In genomic region chr17:26414184-26414522, GRCm38 (mm10) we compare ENCODE assay signal across 8 mouse cellular contexts. TPM values are rescaled to one million over a fixed set of nuclear protein-coding genes. Genes with fewer than 3 reads are reported as not detected.
DNase-seq lines count a peak whose midpoint lies in the region; ATAC-seq and TF ChIP-seq lines count a peak whose summit lies in the region.

No protein-coding gene starts in this region.

- H3K4me3 ChIP-seq in liver, adult 2 months (ENCODE audit: insufficient read depth, low read depth, low read length): peak overlapping the region; percentile 50
- H3K4me3 ChIP-seq in embryonic facial prominence, embryonic 14.5 days (ENCODE audit: low read depth, low read length): peak overlapping the region; percentile 73
- peak overlapping the region; percentile 85 for H3K4me3 ChIP-seq in intestine, embryonic 15.5 days (replicated peaks)

- no peak for TF ChIP-seq CTCF in liver, adult 2 months (IDR thresholded peaks at IDR 0.05; ENCODE audit: low read depth, low read length)

- no peak for ATAC-seq in embryonic facial prominence, embryonic 14.5 days (ENCODE audit: low read depth)
- no peak for ATAC-seq in intestine, embryonic 15.5 days

- no peaks in the 10 kb centered on the region; the same call in 1 of the 2 replicates for H3K79me2 ChIP-seq in liver, adult 2 months (ENCODE audit: control insufficient read depth, insufficient read depth, low read length)

- no peak for TF ChIP-seq POLR2A in liver, adult 2 months (IDR thresholded peaks at IDR 0.05; ENCODE audit: extremely low read depth, insufficient read depth, low read length)

- peak overlapping the region; percentile 88 for H3K4me2 ChIP-seq in embryonic facial prominence, embryonic 14.5 days (ENCODE audit: low read depth, low read length)
- peak overlapping the region; percentile 89 for H3K4me2 ChIP-seq in intestine, embryonic 15.5 days (replicated peaks)

- DNase-seq in liver, adult 2 months (ENCODE audit: extremely low read depth, low read depth, low spot score): no peak
- DNase-seq in liver: no peak
- no peak for DNase-seq in embryonic facial prominence, embryonic 14.5 days (ENCODE audit: low spot score)
- DNase-seq in naive thymus-derived CD4-positive, alpha-beta T cell, adult 2 months (ENCODE audit: low read depth): peak; percentile 13
- DNase-seq in embryo, embryonic 10 days (ENCODE audit: low spot score): no peak
- DNase-seq in left cerebral cortex, adult 18-20 months (ENCODE audit: low spot score in 2 of 2): no peak
- DNase-seq in kidney, postnatal 14 days: no peak

- no peak overlapping the region for H3K27ac ChIP-seq in liver, adult 2 months (replicated peaks; ENCODE audit: insufficient read depth, low read depth, low read length)
- H3K27ac ChIP-seq in embryonic facial prominence, embryonic 14.5 days (replicated peaks; ENCODE audit: low read depth, low read length): no peak overlapping the region
- H3K27ac ChIP-seq in intestine, embryonic 15.5 days: no peak overlapping the region

- H3K36me3 ChIP-seq in liver, adult 2 months (ENCODE audit: control insufficient read depth, insufficient read depth, low read length): no peaks in the 10 kb centered on the region
- no peaks in the 10 kb centered on the region for H3K36me3 ChIP-seq in embryonic facial prominence, embryonic 14.5 days (ENCODE audit: control insufficient read depth, insufficient read depth, low read length)
- no peaks in the 10 kb centered on the region for H3K36me3 ChIP-seq in intestine, embryonic 15.5 days

- H3K4me1 ChIP-seq in liver, adult 2 months (ENCODE audit: control insufficient read depth, insufficient read depth, low read length): peaks cover 5% of the 10 kb centered on the region; the same call in 1 of the 2 replicates
- no peaks in the 10 kb centered on the region for H3K4me1 ChIP-seq in embryonic facial prominence, embryonic 14.5 days (ENCODE audit: control insufficient read depth, insufficient read depth, low read length)
- H3K4me1 ChIP-seq in intestine, embryonic 15.5 days (replicated peaks): peaks cover 19% of the 10 kb centered on the region; the same call in 1 of the 2 replicates

- H3K9ac ChIP-seq in liver, adult 2 months (ENCODE audit: low read depth, low read length): peak overlapping the region; percentile 13; the same call in 1 of the 2 replicates
- peak overlapping the region; percentile 70 for H3K9ac ChIP-seq in embryonic facial prominence, embryonic 14.5 days (ENCODE audit: low read depth, low read length)
- peak overlapping the region; percentile 87 for H3K9ac ChIP-seq in intestine, embryonic 15.5 days

- H3K9me3 ChIP-seq in embryonic facial prominence, embryonic 14.5 days (ENCODE audit: control insufficient read depth, low read length): no peaks in the 10 kb centered on the region
- H3K9me3 ChIP-seq in intestine, embryonic 15.5 days: no peaks in the 10 kb centered on the region

- 38% methylated on average over 5 of the region's 5 CpGs for WGBS in liver, adult 2 months
- 24% methylated on average over 5 of the region's 5 CpGs for WGBS in embryonic facial prominence, embryonic 14.5 days
- 9% methylated on average over 5 of the region's 5 CpGs for WGBS in intestine, embryonic 15.5 days

- H3K27me3 ChIP-seq in liver, adult 2 months (ENCODE audit: control insufficient read depth, insufficient read depth, low read length): no peaks in the 10 kb centered on the region
- peaks cover 35% of the 10 kb centered on the region for H3K27me3 ChIP-seq in embryonic facial prominence, embryonic 14.5 days (replicated peaks; ENCODE audit: control insufficient read depth, insufficient read depth, low read length)
- 0 out of 2 replicates have a peak, but pooled peaks cover 3% of the 10 kb centered on the region for H3K27me3 ChIP-seq in intestine, embryonic 15.5 days (replicated peaks)

RNA-seq across cellular contexts. Expression of gene Neurl1b, which starts 0.5 kb away (rescaled TPM):
- 0.46 and 1.8 TPM in 2 replicates for total RNA-seq in liver, adult 2 months (2014; rRNA removed)
- polyA plus RNA-seq in liver, adult 2 months (2012; rRNA removed): 0.57 and 0.83 TPM in 2 replicates
- polyA plus RNA-seq in embryonic facial prominence, embryonic 14.5 days (2014; fragmentation: Nextera tagmentation; extraction: Ambion mirVana): 0.85 and 1.0 TPM in 2 replicates
- 1.8 and 2.2 TPM in 2 replicates for polyA plus RNA-seq in intestine, embryonic 15.5 days (2015; fragmentation: Nextera tagmentation; extraction: Ambion mirVana)
- 10 to 100 TPM; 75.1 to 77.0 TPM for total RNA-seq in left cerebral cortex, adult 18-20 months (2021)

Comparison
In these comparisons a context has a peak if more than half of its experiments do, and no peak if none do; other contexts are left out.
1. H3K9ac ChIP-seq: peak in every context shown above with its lines; median percentile 87 in intestine, embryonic 15.5 days; 70 in embryonic facial prominence, embryonic 14.5 days; 13 in liver, adult 2 months.